Mouse (Mus musculus) common myeloid progenitor, adult 5-6 weeks (primary cell): ENCODE results near the gene Tead1. TPM values are rescaled to one million over a fixed set of nuclear protein-coding genes. Genes with fewer than 3 reads are reported as not detected.
A peak's percentile ranks its signal among the peaks of the same experiment; 100 is the strongest.

Experiments used
- ATAC-seq: replicated peaks from 2 replicates; pipeline ENCODE4 v1.8.0; 2016; ENCODE audit warnings: low read depth, mild to moderate bottlenecking, moderate TSS enrichment, inconsistent platforms; ENCODE audit not compliant: poor library complexity, severe bottlenecking
- total RNA-seq: library from RNA; stranded (forward); fragments of 200-1000, 187-1606 nt; gene quantifications from 2 replicates; pipeline ENCODE4 v1.2.3, GENCODE M21; 2017

The Tead1 gene
- not detected in 2 replicates for total RNA-seq

- no peak; the same call in 1 of the 2 replicates for ATAC-seq
These were observed at the start of gene Tead1 for GRCm38 (mm10) chr7:112679171-112679512. Gene Tead1 (plus strand): TSS chr7:112679318.

GRCm38 (mm10) chr7:112634505-112635213, 44.5 kb upstream of the Tead1 start:
- no peak for ATAC-seq

- ATAC-seq: no peak
These were observed 43.2 kb upstream of the Tead1 start for GRCm38 (mm10) chr7:112635936-112636335.

GRCm38 (mm10) chr7:112643866-112644543, 35.1 kb upstream of the Tead1 start:
- ATAC-seq: peak; percentile 87

- no peak for ATAC-seq
These were observed 34.4 kb upstream of the Tead1 start for GRCm38 (mm10) chr7:112644701-112645100.

GRCm38 (mm10) chr7:112645724-112646123, 33.4 kb upstream of the Tead1 start:
- ATAC-seq: no peak

- ATAC-seq: no peak
These were observed 31.7 kb upstream of the Tead1 start for GRCm38 (mm10) chr7:112647417-112647816.

GRCm38 (mm10) chr7:112656141-112656662, 22.9 kb upstream of the Tead1 start:
- no peak for ATAC-seq

GRCm38 (mm10) chr7:112658939-112659338, 20.2 kb upstream of the Tead1 start:
- no peak for ATAC-seq

- ATAC-seq: no peak
These were observed 19.3 kb upstream of the Tead1 start for GRCm38 (mm10) chr7:112659816-112660215.

GRCm38 (mm10) chr7:112660325-112660724, 18.8 kb upstream of the Tead1 start:
- ATAC-seq: no peak

- no peak for ATAC-seq
These were observed 16.5 kb upstream of the Tead1 start for GRCm38 (mm10) chr7:112662398-112663313.

GRCm38 (mm10) chr7:112663314-112663966, 15.7 kb upstream of the Tead1 start:
- no peak for ATAC-seq

- no peak for ATAC-seq
These were observed 9.1 kb upstream of the Tead1 start for GRCm38 (mm10) chr7:112669993-112670392.

GRCm38 (mm10) chr7:112678418-112679170, 524 bp upstream of the Tead1 start:
- ATAC-seq: no peak; the same call in 1 of the 2 replicates

GRCm38 (mm10) chr7:112679513-112680245, 561 bp downstream of the Tead1 start:
- no peak for ATAC-seq

GRCm38 (mm10) chr7:112680498-112681251, 1.6 kb downstream of the Tead1 start:
- ATAC-seq: no peak
